Mouse (Mus musculus) liver, postnatal 0 days (tissue): Measurements from ENCODE around the gene Cep128. TPM values are rescaled to one million over a fixed set of nuclear protein-coding genes. Genes with fewer than 3 reads are reported as not detected.
A peak's percentile ranks its signal among the peaks of the same experiment; 100 is the strongest.

Experiments
- ATAC-seq: fragments of 200-750 bp; cut with Nextera tagmentation; 2 replicates; pipeline ENCODE4 v1.8.0; 2017; ENCODE audit warnings: mild to moderate bottlenecking, moderate library complexity
- DNase-seq: peaks from one replicate; pipeline ENCODE4 v3.0.0-alpha.2; 2016
- H3K27ac ChIP-seq: fragments of 300-500 bp; sonication (generic); 2 replicates; pipeline ENCODE4 v1.5.1; 2014; ENCODE audit warnings: antibody characterized with exemption, moderate library complexity, mild to moderate bottlenecking, low read depth
- H3K27me3 ChIP-seq: fragments of 300-500 bp; sonication (generic); 2 replicates; pipeline ENCODE4 v1.6.1; 2014; ENCODE audit warnings: low read length, control low read depth, mixed read lengths; ENCODE audit not compliant: insufficient read depth
- H3K36me3 ChIP-seq: fragments of 300-500 bp; sonication (generic); replicated peaks from 2 replicates; pipeline ENCODE4 v1.6.1; 2014; ENCODE audit warnings: mild to moderate bottlenecking, control low read depth, low read length, moderate library complexity, mixed read lengths; ENCODE audit not compliant: insufficient read depth
- H3K4me1 ChIP-seq: fragments of 300-500 bp; sonication (generic); 2 replicates; pipeline ENCODE4 v1.6.1; 2014; ENCODE audit warnings: antibody characterized with exemption, mild to moderate bottlenecking, control low read depth; ENCODE audit not compliant: insufficient read depth
- H3K4me2 ChIP-seq: fragments of 300-500 bp; sonication (generic); 2 replicates; pipeline ENCODE4 v1.6.1; 2014; ENCODE audit warnings: low read depth, mild to moderate bottlenecking, low read length, moderate library complexity, mixed read lengths
- H3K4me3 ChIP-seq: fragments of 300-500 bp; sonication (generic); 2 replicates; pipeline ENCODE4 v1.5.1; 2014; ENCODE audit warnings: low read depth, low read length
- H3K9ac ChIP-seq: fragments of 300-500 bp; sonication (generic); replicated peaks from 2 replicates; pipeline ENCODE4 v1.6.1; 2014; ENCODE audit warnings: mild to moderate bottlenecking, moderate library complexity
- H3K9me3 ChIP-seq: fragments of 300-500 bp; sonication (generic); 2 replicates; pipeline ENCODE4 v1.6.1; 2016; ENCODE audit warnings: mild to moderate bottlenecking, control low read depth, low read length, mixed read lengths
- CTCF ChIP-seq: sonication (generic); IDR thresholded peaks from 2 replicates; pipeline ENCODE4 v1.5.1; 2016; ENCODE audit warnings: antibody characterized with exemption, low read depth
- EP300 ChIP-seq: IDR thresholded peaks from 2 replicates; pipeline ENCODE4 v1.6.1; 2016; ENCODE audit warnings: antibody characterized with exemption, low read depth, mild to moderate bottlenecking
- WGBS: fragments of 180-500 bp; shearing (Covaris S2); extraction: QIAGEN DNeasy Blood & Tissue Kit; methylation state at CpG from one replicate; pipeline ENCODE4 v1.1.7; 2014; ENCODE audit not compliant: insufficient replicate concordance; 5-methylcytosine and 5-hydroxymethylcytosine counted together
- polyA plus RNA-seq: library from polyadenylated mRNA; unstranded; fragments of >200 nt; fragmentation: Nextera tagmentation; extraction: Ambion mirVana; gene quantifications from 2 replicates; pipeline ENCODE4 v1.2.1, GENCODE M21; 2015

The Cep128 gene
- polyA plus RNA-seq, 1 experiment from 2014 or later, result 3.7 TPM

DNA sequence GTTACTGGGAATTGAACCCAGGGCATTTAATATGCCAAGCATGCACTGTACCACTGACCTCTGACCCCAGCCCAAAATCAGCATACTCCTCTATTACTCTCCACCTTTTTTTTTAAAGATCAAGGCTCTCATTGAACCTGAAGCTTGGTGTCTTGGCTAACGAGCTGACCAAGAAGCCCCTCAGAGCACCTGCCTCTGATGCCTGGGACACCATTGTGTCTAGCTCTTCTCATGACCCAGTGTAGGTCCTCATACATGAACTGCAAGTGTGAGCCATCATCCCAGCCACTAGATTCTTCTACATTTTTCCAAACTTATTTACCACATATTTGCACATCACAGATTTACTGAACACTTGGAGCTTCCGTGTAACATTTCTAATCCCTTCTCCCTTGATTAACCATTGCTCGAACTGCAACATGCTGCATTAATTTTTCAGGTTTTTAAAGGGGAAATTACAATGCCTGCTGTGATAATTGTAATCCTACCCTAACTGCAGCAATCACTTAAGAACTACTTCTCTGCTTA lies 119.3 kb downstream of the Cep128 start:
- no peaks in the 10 kb centered on the region for H3K9me3 ChIP-seq
- H3K27me3 ChIP-seq, result no peaks in the 10 kb centered on the region
- TF ChIP-seq EP300 (no peak), CTCF (no peak)
- H3K27ac ChIP-seq, result no peak overlapping the region
- no peak overlapping the region for H3K9ac ChIP-seq
- no peak overlapping the region for H3K4me2 ChIP-seq
- whole genome bisulfite sequencing, result 80% methylated on average over 3 of the region's 3 CpGs
- ATAC-seq (no peak), DNase-seq (no peak)
- H3K36me3 ChIP-seq, result no peaks in the 10 kb centered on the region; the same call in 1 of the 2 replicates
- no peak overlapping the region for H3K4me3 ChIP-seq
- H3K4me1 ChIP-seq, result no peaks in the 10 kb centered on the region

DNA sequence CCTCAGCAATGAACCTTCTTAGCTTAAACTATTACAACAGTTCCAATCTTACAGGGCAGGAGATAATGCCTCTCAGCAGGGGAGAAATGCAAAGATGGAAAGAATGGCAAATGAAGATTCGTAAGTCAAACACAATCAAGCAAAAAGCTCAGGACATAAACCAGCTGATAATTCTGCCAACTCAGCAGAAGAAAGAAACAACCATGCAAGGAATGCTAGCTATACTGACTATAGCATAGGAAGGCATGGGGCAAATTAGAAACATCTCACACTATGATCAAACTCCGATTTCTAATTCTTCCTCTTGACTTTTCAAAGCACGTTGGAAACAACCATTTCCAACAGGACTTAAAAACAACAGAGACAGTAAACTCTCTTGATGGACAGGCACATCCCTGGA lies 120.5 kb downstream of the Cep128 start:
- H3K36me3 ChIP-seq, result no peaks in the 10 kb centered on the region; the same call in 1 of the 2 replicates
- TF ChIP-seq EP300, result no peak
- TF ChIP-seq CTCF, result no peak
- no peak for ATAC-seq
- 78% methylated on average over 3 of the region's 3 CpGs for WGBS
- no peak for DNase-seq
- H3K4me1 ChIP-seq, result no peaks in the 10 kb centered on the region
- no peaks in the 10 kb centered on the region for H3K9me3 ChIP-seq
- no peak overlapping the region for H3K4me2 ChIP-seq
- no peak overlapping the region for H3K27ac ChIP-seq
- H3K27me3 ChIP-seq, result no peaks in the 10 kb centered on the region
- H3K9ac ChIP-seq, result no peak overlapping the region
- H3K4me3 ChIP-seq, result no peak overlapping the region

DNA sequence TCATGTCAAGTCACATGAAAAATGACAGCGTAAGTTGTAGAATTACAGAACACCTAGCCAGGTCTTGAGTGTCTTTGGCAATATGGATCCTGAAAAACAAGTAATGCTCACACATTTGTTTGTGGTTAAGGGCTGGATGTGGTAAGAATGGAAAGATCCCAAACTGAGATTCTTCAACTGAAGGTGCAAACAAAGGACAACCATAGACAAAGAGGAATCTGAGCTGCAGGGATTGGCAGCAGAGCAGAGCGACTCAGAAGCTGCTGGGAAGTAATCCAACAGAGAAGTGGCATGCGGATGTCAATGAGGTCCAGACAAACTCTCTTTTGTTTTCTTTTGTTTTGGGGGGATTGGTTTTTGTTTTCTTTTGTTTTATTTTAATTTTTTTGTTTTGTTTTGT lies 121.4 kb downstream of the Cep128 start:
- no peak for TF ChIP-seq CTCF
- no peak for TF ChIP-seq EP300
- ATAC-seq, result no peak

DNA sequence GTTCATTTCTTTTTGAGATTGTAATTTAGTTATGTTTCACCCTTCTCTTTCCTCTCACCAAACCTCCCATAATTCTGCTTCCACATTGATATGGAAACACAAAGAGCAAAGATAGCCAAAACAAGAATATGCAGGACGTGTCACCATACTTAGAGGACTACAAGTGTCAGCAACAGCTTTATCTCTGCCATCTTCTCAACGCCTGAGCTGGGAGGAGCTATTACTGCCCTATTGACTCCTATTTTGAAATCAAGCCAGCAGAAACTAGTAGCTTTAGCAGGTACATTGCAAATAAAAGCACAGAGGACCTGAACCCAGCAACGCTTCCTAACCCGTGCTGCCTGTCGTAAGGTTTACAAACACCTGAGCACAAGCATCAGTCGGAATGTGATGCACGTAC lies 127.9 kb downstream of the Cep128 start:
- Histone ChIP-seq H3K9ac (no peak overlapping the region), H3K27me3 (no peaks in the 10 kb centered on the region), H3K9me3 (no peaks in the 10 kb centered on the region), H3K27ac (no peak overlapping the region), H3K4me3 (no peak overlapping the region), H3K4me2 (no peak overlapping the region), H3K4me1 (no peaks in the 10 kb centered on the region), H3K36me3 (no peaks in the 10 kb centered on the region; the same call in 1 of the 2 replicates)
- TF ChIP-seq CTCF, result no peak
- no peak for TF ChIP-seq EP300
- DNase-seq, result no peak
- no peak for ATAC-seq
- 73% methylated on average over 7 of the region's 7 CpGs for WGBS

More for the DNA sequence above, 121.4 kb downstream of the Cep128 start:
- H3K27ac ChIP-seq, result no peak overlapping the region
- no peaks in the 10 kb centered on the region; the same call in none of the 2 replicates for H3K36me3 ChIP-seq
- no peaks in the 10 kb centered on the region for H3K4me1 ChIP-seq
- no peak overlapping the region for H3K4me2 ChIP-seq
- H3K9ac ChIP-seq, result no peak overlapping the region
- 90% methylated on average over 3 of the region's 3 CpGs for WGBS
- no peak for DNase-seq
- no peaks in the 10 kb centered on the region for H3K27me3 ChIP-seq
- H3K4me3 ChIP-seq, result no peak overlapping the region
- H3K9me3 ChIP-seq, result no peaks in the 10 kb centered on the region

DNA sequence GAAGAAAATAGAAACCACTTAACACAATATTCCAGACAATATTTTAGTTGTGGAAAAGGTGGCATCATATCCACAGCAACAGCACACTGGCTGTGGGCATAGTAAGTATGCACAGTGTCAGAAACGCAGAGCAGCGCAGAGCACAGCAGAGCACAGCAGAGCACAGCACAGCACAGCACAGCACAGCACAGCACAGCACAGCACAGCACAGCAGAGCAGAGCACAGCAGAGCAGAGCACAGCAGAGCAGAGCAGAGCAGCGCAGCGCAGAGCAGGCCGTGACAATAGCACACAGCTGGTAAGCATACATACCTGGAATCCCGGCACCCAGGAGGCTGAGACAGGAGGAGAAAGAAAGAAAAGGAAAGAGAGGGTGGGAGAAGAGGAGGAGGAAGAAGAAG lies 129.4 kb downstream of the Cep128 start:
- Histone ChIP-seq H3K27me3 (no peaks in the 10 kb centered on the region), H3K4me3 (no peak overlapping the region), H3K36me3 (no peaks in the 10 kb centered on the region; the same call in 1 of the 2 replicates), H3K9ac (no peak overlapping the region), H3K9me3 (no peaks in the 10 kb centered on the region), H3K4me1 (no peaks in the 10 kb centered on the region), H3K27ac (no peak overlapping the region), H3K4me2 (no peak overlapping the region)
- DNase-seq (peak; percentile 34), ATAC-seq (no peak)
- 90% methylated on average over 6 of the region's 6 CpGs for WGBS
- TF ChIP-seq CTCF (no peak), EP300 (no peak)

DNA sequence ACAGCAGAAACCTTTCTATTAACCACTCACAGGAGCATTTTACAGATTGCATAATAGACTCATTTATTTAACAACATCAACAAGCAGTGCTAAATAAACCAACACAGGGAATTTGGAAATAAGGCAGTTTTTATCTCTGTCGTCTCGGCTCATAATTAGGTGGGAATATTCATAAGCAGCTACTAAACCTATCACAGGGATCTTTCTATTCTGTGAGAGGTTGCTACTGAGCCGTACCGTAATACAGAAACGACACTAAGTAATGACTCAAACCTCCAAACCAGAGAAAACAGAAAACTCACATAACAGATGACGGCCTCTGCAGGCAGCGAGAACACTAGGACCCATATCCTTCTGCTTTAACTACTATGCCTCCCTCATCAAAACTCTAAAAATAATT lies 163.6 kb downstream of the Cep128 start:
- Histone ChIP-seq H3K9ac (no peak overlapping the region), H3K4me3 (no peak overlapping the region), H3K27ac (no peak overlapping the region), H3K36me3 (no peaks in the 10 kb centered on the region), H3K4me1 (no peaks in the 10 kb centered on the region), H3K4me2 (no peak overlapping the region), H3K27me3 (no peaks in the 10 kb centered on the region), H3K9me3 (no peaks in the 10 kb centered on the region)
- TF ChIP-seq EP300 (no peak), CTCF (no peak)
- ATAC-seq (no peak), DNase-seq (no peak)
- 95% methylated on average over 7 of the region's 7 CpGs for WGBS

DNA sequence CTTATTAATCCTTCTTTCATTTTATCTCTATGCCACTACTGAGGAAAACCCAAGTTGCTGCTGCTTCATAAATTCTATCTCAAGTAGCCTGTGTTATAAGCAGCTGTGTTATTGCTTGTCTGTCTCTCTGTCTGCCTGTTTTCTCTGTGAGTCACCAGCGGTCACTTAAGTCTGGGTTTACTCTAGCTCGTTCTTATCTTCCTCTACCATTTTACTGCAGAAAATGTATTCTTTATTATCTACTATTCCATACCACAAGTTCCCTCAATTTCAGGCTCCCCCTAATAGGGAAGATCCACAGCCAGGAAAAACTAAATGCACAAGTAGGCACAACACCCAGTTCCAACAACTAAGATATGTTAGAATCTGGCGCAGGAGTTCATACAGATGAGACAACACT lies 178.7 kb downstream of the Cep128 start:
- H3K9ac ChIP-seq, result no peak overlapping the region
- no peak for TF ChIP-seq CTCF
- no peak for TF ChIP-seq EP300
- no peak for ATAC-seq
- no peak overlapping the region for H3K4me3 ChIP-seq
- 53% methylated on average over 3 of the region's 3 CpGs for WGBS
- H3K36me3 ChIP-seq, result no peaks in the 10 kb centered on the region
- H3K27me3 ChIP-seq, result no peaks in the 10 kb centered on the region
- no peak overlapping the region for H3K27ac ChIP-seq
- no peak for DNase-seq
- H3K4me1 ChIP-seq, result no peaks in the 10 kb centered on the region
- no peak overlapping the region for H3K4me2 ChIP-seq
- H3K9me3 ChIP-seq, result no peaks in the 10 kb centered on the region
